Mouse (Mus musculus): ENCODE results near the gene Hemgn. TPM values are rescaled to one million over a fixed set of nuclear protein-coding genes. Genes with fewer than 3 reads are reported as not detected.
A peak's percentile ranks its signal among the peaks of the same experiment; 100 is the strongest.

Hemgn gene
- 294 and 312 TPM in 2 replicates for total RNA-seq (2015; ENCODE audit: low replicate concordance)
- total RNA-seq (2017; ENCODE audit: low replicate concordance), result 420 and 452 TPM in 2 replicates

DNA sequence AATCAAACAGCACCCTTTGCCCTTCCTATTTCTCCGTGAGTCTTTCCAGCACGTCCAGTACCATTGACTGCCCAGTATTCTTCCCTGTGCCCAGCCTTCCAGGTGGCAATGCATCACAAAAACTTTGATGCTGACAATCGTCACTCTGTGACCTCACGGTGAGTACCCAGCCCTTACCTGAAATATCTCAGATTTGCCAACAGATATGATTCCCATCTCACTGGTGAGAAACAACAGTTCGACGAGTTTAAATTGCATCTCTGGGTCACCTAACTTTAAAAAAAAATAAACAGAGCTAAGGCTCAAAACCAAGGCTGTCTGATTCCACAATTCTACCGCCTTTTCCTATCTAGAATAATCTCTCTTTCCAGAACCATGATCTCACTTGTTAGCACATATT is at the start of gene Hemgn:
Gene Hemgn, minus strand, starts transcription at position 101 of the 400 bp plus-strand sequence.
- ATAC-seq (replicated peaks; ENCODE audit: low FRiP score, poor library complexity, severe bottlenecking), result no peak

DNA sequence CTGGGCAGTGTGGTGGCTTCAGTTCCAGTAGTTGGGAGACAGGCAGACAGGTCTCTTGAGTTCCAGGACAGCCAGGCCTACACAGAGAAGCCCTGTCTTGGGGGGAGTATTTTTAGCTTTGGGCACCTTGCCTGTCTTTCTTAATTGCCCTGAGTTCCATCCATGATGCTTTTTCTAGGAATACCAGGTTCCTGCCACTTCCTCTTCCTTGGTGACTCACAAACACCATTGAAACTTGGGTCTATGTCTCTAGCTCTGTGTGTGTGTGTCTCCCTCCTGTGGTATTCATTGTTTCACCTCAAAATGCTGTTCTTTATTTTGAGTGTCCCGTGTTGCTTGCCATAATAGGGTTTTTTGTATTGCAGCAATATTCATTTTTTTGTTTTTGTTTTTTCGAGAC is 45.1 kb upstream of the Hemgn start:
- no peak for ATAC-seq (replicated peaks; ENCODE audit: low FRiP score, poor library complexity, severe bottlenecking)

DNA sequence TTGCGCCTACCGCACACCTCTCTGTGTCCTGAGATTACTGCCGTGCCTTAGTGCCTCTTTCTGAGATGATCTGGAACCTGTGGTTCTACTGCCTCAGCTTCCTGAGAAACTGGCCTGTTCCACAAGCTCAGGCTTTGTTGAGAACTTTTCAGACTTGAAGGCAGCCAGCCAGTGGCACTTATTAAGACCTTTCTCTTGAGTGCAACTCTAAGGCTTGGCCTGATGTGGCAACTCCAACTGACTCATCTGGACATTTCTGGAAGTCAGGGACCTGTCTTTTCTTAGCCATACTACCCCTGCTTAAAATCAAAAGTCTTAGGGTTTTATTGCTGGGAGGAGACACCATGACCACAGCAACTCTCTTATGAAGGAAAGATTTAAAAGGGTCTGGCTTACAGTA is 43.9 kb upstream of the Hemgn start:
- no peak for ATAC-seq (replicated peaks; ENCODE audit: low FRiP score, poor library complexity, severe bottlenecking)

DNA sequence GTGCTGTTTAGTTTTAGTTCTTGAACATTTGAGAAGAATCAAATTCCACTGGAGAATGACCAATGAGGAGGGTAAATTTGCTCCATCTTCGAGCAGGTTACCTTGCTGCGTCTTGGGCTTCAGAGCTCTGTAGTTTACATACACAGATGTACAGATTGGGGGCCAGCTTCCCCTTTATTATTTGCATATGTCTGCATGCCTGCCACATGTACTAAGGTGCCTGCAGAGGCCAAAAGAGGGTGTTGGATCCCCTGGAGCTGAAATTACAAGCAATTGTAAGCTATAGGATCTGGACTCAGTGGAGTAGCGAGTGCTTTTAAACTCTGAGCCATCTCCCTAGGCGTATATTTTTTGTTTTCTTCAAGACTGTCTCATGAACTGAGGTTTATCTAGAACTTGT is 43.5 kb upstream of the Hemgn start:
- no peak for ATAC-seq (replicated peaks; ENCODE audit: low FRiP score, poor library complexity, severe bottlenecking)

DNA sequence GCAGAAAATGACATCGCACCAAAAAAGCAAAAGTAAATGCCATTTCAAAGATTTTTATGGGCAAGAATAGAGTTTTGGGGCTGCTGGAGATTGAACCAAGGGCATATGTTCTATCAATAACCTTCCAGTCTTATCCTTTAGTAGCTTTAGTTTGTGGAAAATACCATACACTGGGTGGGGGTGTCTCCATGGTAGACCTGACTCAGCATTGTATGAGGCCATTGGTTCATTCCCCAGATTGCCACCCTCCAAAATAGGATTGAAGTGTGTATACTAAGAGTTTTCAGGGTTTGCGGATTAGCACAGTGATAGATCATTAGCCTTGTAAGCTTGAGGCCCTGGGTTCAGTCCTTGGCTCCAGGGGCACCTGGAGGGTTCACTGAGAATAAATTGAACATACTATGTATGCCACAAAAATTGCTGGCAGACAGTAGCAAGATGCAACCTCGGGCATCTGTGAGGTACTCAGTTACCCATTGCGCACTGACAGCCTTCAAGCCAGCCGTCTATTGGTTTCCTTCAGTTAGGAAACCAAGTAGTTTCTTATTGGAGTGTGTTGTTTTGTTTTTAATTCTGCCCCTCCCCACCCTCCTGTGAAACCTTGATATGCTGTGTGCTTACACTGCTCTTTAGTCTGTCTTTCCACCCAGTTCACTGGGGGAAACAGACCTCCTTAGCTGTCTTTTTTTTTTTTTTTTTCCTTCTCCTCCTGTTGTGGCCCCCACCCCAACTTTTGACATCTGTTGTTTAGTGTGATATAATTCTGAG is 41.0 kb upstream of the Hemgn start:
- peak; percentile 54 for ATAC-seq (replicated peaks; ENCODE audit: low FRiP score, poor library complexity, severe bottlenecking)

DNA sequence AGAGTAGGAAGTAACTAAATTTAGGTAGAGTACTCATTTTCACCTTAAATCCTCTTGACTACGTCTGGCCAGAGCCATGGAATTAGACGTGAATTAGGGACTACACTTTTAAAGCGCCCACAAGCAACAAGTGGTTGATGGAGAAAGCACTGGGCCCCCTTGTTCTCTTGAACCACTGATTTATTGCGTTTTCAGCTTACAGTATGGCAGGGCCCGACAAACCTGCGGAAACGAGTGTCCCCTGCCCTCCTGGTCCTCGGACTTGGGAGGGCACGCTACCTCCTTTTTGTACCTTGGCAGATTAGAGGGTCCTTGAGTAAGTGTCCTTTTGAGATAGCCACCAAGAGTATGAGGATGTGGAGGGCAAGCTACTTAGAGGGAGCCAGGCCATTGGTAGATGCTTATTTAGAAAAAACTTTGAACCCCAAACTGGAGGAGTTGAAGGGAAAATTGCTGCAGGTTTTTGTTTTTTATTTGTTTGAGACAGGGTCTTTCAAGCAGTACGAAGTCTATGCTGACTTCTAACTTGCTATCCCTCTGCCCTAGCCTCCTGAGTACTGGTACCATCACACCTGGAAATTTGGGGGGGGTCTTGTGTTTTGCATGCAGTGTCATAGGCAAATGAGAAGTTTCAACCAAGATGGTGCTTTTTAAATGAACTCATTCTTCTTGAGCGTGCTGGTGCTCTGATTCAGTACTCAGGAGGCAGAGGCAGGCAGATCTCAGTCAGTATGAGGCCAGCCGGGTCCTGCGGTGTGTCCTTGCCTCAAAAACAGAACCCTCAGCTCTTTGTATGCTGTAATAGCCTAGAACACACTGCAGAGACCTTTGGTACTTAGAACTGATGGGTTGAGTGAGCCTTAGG is 39.8 kb upstream of the Hemgn start:
- ATAC-seq (replicated peaks; ENCODE audit: low FRiP score, poor library complexity, severe bottlenecking), result no peak

DNA sequence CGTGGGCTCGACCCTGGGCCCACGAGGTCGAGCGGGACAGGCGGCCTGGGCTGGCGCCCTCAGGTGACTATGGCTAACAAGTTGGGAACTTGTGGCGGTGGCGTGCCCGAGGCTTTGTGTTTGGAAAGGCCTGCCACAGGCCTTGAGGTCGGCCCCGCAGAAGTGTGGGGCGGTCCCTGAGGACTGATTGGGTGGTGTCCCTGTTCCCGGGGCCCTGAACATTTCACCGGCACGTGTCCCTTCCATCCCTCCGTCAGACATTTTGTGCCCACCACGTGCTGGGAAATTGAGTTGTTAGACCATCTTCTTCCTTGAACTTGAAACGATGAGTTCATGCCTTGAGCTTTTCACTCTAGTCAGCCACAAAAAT is 39.2 kb upstream of the Hemgn start:
- peak; percentile 51 for ATAC-seq (replicated peaks; ENCODE audit: low FRiP score, poor library complexity, severe bottlenecking)

DNA sequence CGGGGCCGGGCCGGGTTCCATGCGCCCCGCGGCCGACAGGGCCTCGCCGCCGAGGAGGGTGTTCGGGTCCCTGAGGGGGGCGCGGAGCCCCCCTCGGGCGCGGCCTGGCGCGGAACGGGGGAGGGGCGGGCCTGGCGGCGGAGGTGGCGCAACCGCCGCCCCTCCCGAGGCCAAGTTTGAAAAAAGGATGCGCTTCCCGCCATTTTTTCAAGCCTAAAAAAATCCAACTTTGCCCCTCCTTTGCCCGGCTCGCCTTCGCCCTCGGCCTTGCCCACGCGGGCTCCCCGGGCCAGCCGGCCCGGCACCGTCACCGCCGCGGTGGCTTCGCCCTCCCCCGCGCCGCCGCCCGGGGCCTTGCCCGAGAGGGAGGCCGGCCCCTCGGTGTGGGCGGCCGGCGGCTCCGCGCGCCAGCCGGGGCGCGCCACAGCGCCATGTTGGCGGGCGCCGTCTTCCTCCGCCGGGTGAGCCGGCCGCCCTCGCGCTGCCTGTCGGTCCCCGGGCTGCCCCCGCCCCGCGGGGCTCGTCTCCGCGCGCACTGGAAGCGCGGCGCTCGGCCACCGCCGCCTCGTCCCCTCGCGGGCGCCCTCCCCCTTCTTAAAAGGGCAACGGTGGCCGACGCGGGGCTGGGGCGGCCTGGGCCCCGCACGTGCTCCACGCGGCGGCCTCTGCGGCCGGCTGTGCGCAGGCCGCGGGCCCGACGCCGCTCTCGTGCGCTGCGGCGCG is 38.6 kb upstream of the Hemgn start:
- no peak for ATAC-seq (replicated peaks; ENCODE audit: low FRiP score, poor library complexity, severe bottlenecking)

DNA sequence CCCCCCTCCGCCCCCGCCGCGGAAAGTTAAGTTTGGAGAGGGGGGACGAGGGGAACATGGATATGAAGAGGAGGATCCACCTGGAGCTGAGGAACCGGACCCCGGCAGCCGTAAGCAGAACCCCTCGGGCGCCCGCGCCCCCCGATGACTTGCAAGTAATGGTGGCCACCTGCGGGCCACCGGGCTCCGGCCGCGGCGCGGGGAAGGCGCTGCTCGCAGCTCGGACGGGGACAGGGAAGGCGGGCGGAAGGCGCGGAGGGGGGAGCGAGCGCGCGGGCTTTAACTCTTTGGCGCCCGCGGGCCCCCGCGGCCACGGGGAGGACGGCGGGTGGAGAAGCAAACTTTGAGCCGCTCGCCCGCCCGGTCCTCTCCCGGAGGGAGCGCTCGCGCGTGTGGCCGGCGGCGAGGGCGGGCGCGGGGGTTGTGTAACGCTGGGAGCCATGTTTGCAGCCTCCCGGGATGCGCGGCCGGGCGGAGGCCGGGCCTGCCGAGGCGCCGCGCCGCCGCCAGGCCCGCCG is 38.0 kb upstream of the Hemgn start:
- ATAC-seq (replicated peaks; ENCODE audit: low FRiP score, poor library complexity, severe bottlenecking), result no peak

DNA sequence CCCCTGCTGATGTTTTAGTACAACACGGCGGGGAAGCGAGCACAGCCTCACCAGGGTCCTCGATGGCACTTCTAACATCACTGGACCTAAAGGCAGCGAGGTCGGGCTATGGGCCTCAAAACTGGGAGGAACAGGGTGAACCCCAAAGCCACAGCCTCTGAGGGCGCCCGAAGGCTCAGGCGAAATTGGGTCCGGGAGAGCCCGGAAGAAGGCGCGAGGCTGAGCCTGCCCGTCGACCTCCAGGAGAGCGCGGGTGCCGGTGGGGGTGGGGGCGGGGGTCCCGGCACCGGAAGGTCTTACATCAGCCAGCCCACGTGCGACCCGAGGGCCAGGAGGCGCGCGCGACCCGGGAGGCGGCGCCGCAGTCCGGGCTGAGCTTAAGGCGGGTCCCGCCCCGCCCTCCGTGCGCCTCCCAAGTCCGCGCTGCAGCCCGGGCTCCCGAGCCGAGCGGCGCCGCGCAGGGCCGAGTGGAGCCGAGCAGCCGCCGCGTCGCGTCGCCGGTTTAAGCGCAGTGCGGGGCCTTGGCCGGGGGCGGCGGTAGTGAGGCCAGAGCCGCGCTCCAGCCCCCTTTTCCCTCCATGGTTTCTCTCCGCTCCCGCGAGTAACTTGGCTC is 37.3 kb upstream of the Hemgn start, which contains the start of gene Anp32b:
Gene Anp32b, plus strand, starts transcription at position 384 of the 613 bp plus-strand sequence.
- ATAC-seq (replicated peaks; ENCODE audit: low FRiP score, poor library complexity, severe bottlenecking), result peak; percentile 71

DNA sequence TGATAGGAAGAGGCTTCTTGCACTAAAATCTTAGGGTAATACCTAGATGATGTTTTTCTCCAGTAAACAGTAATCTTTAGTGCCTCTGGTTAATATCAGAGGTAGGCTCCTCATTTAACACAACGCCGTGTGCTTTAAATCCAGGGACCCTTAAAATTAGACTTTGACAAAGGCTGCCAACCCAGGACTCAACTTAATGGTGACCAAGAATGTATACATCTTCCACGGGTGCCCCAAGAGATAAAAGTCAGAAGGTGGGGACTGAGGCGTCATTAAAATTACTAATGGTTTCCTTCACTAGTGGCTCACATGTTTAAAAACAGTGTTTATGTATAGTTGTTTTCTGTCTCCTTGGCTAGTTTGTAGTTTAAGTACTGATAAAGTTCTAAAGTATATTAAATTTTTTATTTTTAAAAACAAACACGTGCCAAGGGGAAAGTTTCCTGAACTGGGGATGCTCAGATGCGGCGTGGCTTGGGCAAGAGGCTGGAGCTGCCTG is 36.8 kb upstream of the Hemgn start:
- ATAC-seq (replicated peaks; ENCODE audit: low FRiP score, poor library complexity, severe bottlenecking), result no peak

DNA sequence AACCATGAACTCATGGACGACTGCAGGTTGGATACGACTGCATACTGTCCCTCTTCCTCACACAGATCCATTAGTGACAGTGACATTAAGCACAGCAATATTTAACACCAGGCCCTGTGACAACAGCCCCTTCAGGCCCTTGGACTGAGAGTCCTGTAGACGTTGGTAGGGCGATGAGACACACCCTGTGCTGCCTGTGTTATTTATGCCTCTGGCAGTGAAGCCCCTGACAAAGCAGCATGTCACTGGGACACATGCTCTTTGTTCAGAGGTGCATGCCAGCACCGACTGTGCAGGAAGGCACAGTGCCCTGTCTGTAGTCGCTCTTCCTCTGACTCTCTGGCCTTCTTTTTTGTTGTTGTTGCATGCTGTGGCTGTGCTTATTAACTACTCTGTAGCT is 35.6 kb upstream of the Hemgn start:
- ATAC-seq (replicated peaks; ENCODE audit: low FRiP score, poor library complexity, severe bottlenecking), result 0 out of 2 replicates have a peak, but pooled peaks have one; percentile 5

DNA sequence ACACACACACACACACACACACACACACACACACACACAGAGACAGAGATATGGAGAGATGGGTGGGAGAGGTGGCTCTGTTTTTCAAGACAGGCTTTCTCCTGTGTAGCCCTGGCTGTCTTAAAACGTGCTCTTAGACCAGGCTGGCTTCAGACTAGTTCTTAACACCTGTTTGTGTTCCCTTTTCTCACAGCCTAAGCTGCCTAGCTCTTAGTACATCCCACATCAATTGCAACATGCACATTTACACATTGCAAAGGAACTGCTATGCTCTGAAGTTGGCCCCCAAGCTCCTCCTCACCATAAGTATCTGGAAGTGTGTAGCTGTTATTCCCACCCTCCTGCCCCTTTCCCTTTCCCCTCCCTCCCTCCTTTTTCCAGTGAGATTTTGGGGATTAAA is 34.2 kb upstream of the Hemgn start:
- no peak for ATAC-seq (replicated peaks; ENCODE audit: low FRiP score, poor library complexity, severe bottlenecking)

DNA sequence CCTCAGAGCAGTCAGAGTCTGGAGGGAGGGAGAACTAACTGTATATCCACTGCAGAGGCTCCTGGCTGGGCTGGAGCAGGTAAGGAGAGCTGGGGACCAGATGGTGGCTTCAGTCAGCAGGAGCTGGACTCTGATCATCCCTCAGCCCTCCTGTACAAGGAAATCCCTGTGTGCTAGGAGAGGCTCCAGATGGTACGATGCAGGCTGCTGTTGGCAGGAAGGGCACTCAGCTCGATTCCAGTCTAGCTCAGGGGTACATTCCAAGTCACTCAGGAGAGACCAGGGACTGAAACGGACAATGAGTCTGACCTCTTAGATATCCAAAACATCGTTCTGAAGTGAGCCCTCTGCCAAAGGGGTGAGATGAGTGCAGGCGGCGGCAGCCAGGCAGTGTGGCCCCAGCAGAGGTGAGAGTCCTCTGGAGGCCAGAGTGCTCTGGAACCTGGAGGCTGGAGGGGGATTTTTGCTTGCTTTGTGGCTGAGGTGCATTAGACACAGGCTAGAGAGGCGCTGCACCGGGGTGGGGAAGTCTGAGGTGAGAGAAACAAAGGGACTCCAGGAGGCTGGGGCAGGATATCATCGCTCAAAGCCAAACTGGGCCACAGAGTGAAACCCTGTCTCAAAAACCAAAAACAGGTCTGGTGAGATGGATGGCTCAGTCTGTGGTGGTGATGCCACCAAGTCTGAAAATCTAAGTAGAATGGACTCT is 32.1 kb upstream of the Hemgn start:
- ATAC-seq (replicated peaks; ENCODE audit: low FRiP score, poor library complexity, severe bottlenecking), result no peak

DNA sequence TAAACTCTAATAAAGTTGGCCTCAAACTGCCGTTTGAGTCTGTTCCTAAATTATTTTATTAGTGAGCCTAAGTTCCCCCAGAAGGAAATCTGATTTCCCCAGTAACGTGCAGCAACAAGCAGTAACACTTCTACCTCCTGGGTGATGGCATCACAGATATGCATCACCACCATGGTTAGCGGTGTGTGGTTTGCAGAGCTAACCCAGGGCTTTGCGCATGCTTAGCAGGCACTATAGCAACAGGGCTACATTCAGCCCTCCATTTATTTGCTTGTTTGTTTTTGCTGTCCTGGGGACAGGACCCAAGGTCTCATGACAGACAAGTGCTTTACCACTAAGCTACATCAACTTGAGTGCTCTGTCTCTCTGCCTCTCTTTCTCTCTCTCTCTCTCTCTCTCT is 29.2 kb upstream of the Hemgn start:
- no peak for ATAC-seq (replicated peaks; ENCODE audit: low FRiP score, poor library complexity, severe bottlenecking)

DNA sequence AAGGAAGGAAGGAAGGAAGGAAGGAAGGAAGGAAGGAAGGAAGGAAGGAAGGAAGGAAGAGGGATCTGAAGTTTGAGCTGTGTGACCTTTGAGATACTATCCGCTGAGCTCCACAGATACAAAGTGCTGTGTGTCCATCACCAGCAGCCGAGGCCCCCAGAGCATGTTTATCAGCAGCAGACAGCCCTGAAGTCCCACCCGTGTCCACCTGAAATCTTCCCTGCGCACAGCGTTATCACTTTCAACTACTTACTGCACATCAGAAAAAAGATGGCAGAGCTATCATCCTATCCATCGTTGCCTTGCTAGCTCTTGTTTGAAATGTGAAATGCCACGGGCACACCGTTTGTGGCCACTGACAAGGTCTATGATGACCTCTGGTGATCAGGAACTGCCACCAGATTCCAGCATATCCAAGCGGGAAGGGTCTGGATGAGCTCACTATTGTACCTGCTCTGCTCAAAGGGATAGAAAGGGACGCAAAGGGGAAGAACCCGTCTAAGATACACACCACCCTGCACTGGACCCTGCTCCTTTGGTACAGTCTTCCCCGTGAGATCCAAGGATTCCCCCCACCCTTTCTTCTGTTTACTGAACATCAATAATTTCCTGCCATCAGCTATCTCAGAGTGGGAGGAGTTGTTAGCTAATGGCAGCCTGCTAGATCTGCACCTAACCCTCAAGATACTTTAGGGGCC is 19.2 kb upstream of the Hemgn start:
- ATAC-seq (replicated peaks; ENCODE audit: low FRiP score, poor library complexity, severe bottlenecking), result peak; percentile 97

DNA sequence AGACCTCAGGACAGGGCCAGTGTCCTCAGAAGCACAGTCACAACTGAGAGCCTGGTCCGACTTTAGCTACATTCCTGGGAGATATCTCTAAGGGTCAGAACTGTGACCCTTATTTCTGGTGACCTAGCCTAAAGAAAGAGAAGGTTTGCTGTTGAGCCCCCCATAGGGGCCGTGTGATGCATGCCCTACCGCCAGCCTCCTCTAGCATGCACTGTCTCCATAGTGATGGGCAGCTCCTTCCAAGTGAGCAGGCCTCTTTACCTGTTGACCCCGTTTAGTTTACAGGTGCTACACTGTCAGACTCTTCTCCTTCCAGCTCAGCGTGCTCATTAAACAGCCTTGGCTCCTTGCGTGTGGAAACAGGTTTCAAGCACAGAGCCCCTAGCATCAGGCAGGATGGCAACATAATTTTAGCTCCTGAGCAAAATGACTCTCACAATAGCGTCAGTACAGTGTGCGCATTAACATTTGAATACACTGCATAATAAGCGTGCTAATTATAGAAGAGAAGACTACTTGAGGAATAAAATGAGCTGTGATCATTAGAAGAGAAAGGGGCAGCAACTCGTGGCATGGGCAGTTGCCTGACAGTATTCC is 15.7 kb upstream of the Hemgn start:
- ATAC-seq (replicated peaks; ENCODE audit: low FRiP score, poor library complexity, severe bottlenecking), result no peak

DNA sequence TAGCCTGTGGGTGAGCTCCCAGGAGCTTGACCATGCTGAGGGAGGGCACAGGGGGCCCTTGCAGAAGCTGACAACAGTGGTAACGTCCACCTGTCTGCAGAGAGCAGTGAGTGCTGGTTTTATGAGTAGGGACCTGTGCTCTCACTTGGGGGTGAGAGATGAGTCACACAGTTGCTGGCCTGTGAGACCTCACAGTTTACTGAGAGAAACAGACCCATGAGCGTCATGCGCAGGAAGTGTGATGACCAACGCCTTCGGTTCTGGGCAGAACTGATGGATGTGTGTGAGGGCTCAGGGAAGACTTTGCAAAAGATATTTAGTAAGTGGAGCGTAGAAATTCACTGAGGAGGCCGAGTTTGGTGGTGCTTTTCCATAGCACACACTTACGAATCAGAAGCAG is 9.3 kb upstream of the Hemgn start:
- ATAC-seq (replicated peaks; ENCODE audit: low FRiP score, poor library complexity, severe bottlenecking), result no peak

Data from erythroblast, adult 5-6 weeks (primary cell).